Mouse (Mus musculus): ENCODE measurements at regions not wholly inside any gene's neighbourhood (a gene's known extent, or its start where the extent isn't known, plus 50 kb on each side); places are given as distances from the start of the nearest gene placed in this dataset.

DNA sequence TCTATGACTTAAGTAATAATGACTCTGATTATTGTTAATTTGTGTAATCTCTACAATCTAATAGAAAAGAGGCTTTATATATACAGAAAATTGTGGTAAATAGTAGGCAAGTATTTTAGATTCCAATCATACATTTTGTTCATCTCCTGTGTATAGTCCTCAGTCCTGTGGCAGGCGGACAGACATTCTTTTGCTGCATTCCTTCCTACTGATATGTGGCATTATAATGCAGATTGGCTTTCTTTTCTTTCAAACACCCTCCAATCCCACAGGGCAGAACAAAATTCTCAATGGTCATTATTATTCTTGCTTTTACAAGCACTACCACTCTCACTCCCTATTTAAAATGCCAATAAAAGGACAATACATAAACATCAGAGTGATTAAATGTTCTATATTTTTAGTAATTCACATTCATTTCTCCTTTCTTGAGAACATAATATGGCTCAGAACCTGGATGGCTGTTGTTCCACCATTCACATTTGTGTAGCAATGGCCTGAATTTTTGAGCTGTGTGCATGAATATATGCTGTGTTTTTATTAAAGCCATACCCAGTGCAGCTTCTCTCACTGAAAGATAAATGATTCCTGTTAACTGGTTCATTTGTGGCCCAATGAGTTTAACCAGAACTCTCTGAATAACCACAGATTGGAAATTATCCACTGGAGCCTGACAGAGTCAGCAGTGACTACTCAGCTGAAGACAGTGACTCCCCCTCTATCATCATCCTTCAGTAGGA is 194.6 kb downstream of the Gm43517 start:
- ATAC-seq (ENCODE audit: low TSS enrichment), result no peak

DNA sequence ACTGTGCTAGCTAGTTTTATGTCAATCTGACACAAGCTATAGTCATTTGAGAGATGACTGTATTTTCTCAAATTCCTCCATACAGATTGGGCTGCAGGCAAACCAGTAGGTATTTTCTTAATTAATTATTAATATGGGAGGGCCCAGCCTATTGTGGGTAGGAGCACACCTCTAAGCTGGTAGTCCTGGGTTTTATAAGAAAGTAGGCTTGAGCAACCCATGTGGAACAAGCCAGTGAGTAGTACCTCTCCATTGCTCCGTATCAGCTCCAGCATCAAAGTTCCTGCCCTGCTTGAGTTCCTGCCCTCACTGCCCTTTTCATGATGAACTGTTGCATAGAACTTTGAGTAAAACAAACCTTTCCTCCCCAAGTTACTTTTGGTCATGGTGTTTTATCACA is 198.9 kb downstream of the Gm43517 start:
- ATAC-seq (ENCODE audit: low TSS enrichment), result no peak

GRCm38 (mm10) chr12:49622264-49622663 is 237.3 kb downstream of the Gm43517 start:
- ATAC-seq (ENCODE audit: low TSS enrichment), result no peak

GRCm38 (mm10) chr12:49627222-49627621 is 242.2 kb downstream of the Gm43517 start:
- ATAC-seq (ENCODE audit: low TSS enrichment), result peak; percentile 67; the same call in 1 of the 2 replicates

- no peak for ATAC-seq (ENCODE audit: low TSS enrichment)
Measured at GRCm38 (mm10) chr12:49628014-49628413, 243.0 kb downstream of the Gm43517 start.

GRCm38 (mm10) chr12:49649104-49650063 is 264.4 kb downstream of the Gm43517 start:
- ATAC-seq (ENCODE audit: low TSS enrichment), result peak; percentile 93
